Comparison of ENCODE assay signal across 33 mouse cellular contexts in the genomic region with DNA sequence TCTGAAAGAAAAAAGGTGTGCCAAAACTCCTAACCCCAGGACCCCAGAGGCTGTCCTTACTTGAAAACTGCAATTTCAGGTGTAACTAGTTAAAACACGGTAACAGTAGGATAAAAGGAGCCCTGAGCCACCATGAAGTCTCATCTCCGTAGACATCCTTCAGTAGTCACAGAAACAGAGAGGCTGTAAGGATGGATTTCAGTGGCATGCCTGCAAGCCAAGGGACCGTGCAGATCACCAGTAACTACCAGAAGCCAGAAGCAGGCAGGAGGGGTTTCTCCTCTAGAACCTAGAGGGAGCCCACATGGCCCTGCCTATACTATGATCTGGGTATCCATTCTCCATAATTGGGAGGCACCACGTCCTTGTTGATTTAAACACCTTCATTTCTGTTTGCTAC. TPM values are rescaled to one million over a fixed set of nuclear protein-coding genes. Genes with fewer than 3 reads are reported as not detected.
"Had no signal": no experiment of that assay in that cellular context is flagged by ENCODE, and none has a peak within 500 bp of the region (broad histone marks: within the 10 kb centered on the region; RNA-seq: fewer than 3 reads in every experiment).

No protein-coding gene starts in this region.

- H3K4me3 ChIP-seq: limb, embryonic 10.5 days; limb, embryonic 12.5 days; limb, embryonic 13.5 days; limb, embryonic 15.5 days; liver, embryonic 12.5 days; liver, embryonic 13.5 days; liver, embryonic 15.5 days; lung, embryonic 15.5 days; megakaryocyte, embryonic 14.5 days; midbrain, embryonic 10.5 days; midbrain, embryonic 12.5 days; midbrain, embryonic 13.5 days; midbrain, embryonic 15.5 days; myocyte; neural tube, embryonic 12.5 days; neural tube, embryonic 13.5 days had no signal

- DNase-seq: left cerebral cortex, postnatal 4 days; liver; liver, embryonic 13.5 days; liver, postnatal 0 days; lung, adult 18-20 months; lung, adult 2 months; lung, embryonic 14.5 days; lung, postnatal 10 days; lung, postnatal 14 days; lung, postnatal 36 days; lung, postnatal 4 days; midbrain, embryonic 14.5 days had no signal

- H3K4me2 ChIP-seq: limb, embryonic 12.5 days; limb, embryonic 13.5 days; limb, embryonic 15.5 days; liver, embryonic 11.5 days; liver, embryonic 12.5 days; liver, embryonic 13.5 days; liver, embryonic 15.5 days; lung, embryonic 14.5 days; lung, embryonic 15.5 days; midbrain, embryonic 11.5 days; midbrain, embryonic 12.5 days; midbrain, embryonic 13.5 days; midbrain, embryonic 15.5 days; neural tube, embryonic 12.5 days; neural tube, embryonic 13.5 days had no signal

- H3K9me3 ChIP-seq: limb, embryonic 10.5 days; limb, embryonic 12.5 days; limb, embryonic 13.5 days; limb, embryonic 15.5 days; liver, embryonic 12.5 days; liver, embryonic 15.5 days; lung, embryonic 15.5 days; midbrain, embryonic 10.5 days; midbrain, embryonic 12.5 days; midbrain, embryonic 13.5 days; midbrain, embryonic 15.5 days; neural tube, embryonic 12.5 days; neural tube, embryonic 13.5 days had no signal

- H3K4me1 ChIP-seq: limb, embryonic 15.5 days; liver, embryonic 12.5 days; liver, embryonic 13.5 days; liver, embryonic 15.5 days; lung, embryonic 15.5 days; megakaryocyte, embryonic 14.5 days; midbrain, embryonic 10.5 days; midbrain, embryonic 12.5 days; midbrain, embryonic 13.5 days; midbrain, embryonic 15.5 days; neural tube, embryonic 12.5 days; neural tube, embryonic 13.5 days had no signal

- ATAC-seq: liver, embryonic 12.5 days; liver, postnatal 0 days; lung, postnatal 0 days; midbrain, embryonic 13.5 days; midbrain, embryonic 15.5 days; midbrain, embryonic 16.5 days had no signal

- H3K27me3 ChIP-seq: limb, embryonic 12.5 days; limb, embryonic 15.5 days; liver, embryonic 12.5 days; liver, embryonic 13.5 days; liver, embryonic 15.5 days; lung, embryonic 15.5 days; megakaryocyte, embryonic 14.5 days; midbrain, embryonic 12.5 days; midbrain, embryonic 13.5 days; midbrain, embryonic 15.5 days; neural tube, embryonic 12.5 days; neural tube, embryonic 13.5 days had no signal

- H3K9ac ChIP-seq: limb, embryonic 12.5 days; limb, embryonic 13.5 days; limb, embryonic 15.5 days; liver, embryonic 12.5 days; liver, embryonic 13.5 days; liver, embryonic 14.5 days; liver, embryonic 15.5 days; liver, postnatal 0 days; lung, embryonic 14.5 days; lung, embryonic 15.5 days; midbrain, embryonic 12.5 days; midbrain, embryonic 13.5 days; midbrain, embryonic 15.5 days; neural tube, embryonic 12.5 days; neural tube, embryonic 13.5 days had no signal

- H3K27ac ChIP-seq: limb, embryonic 10.5 days; limb, embryonic 12.5 days; limb, embryonic 13.5 days; limb, embryonic 15.5 days; liver, embryonic 12.5 days; liver, embryonic 13.5 days; liver, embryonic 14.5 days; liver, embryonic 15.5 days; lung, embryonic 15.5 days; macrophage; midbrain, embryonic 10.5 days; midbrain, embryonic 12.5 days; midbrain, embryonic 13.5 days; midbrain, embryonic 15.5 days; neural tube, embryonic 12.5 days; neural tube, embryonic 13.5 days had no signal

- H3K36me3 ChIP-seq: limb, embryonic 10.5 days; limb, embryonic 12.5 days; limb, embryonic 13.5 days; limb, embryonic 15.5 days; liver, embryonic 12.5 days; liver, embryonic 13.5 days; liver, embryonic 15.5 days; lung, embryonic 15.5 days; midbrain, embryonic 12.5 days; midbrain, embryonic 15.5 days; neural tube, embryonic 12.5 days; neural tube, embryonic 13.5 days had no signal

RNA-seq across cellular contexts. Expression of a gene that starts 55.9 kb away (rescaled TPM):
- polyA plus RNA-seq: macrophage had no signal
